Mouse (Mus musculus): ENCODE data around the gene Pdcd1. TPM values are rescaled to one million over a fixed set of nuclear protein-coding genes. Genes with fewer than 3 reads are reported as not detected.
"Not testable (repeated sequence)": the region's sequence is repeated elsewhere in the genome, so short reads cannot be mapped to it uniquely, and the experiment has no call there.

The Pdcd1 gene
- total RNA-seq, 1 experiment from 2014 or later, result not detected

GRCm38 (mm10) chr1:94028741-94029140, 23.6 kb downstream of the Pdcd1 start:
- DNase-seq, result no peak

- no peak for DNase-seq
Measured at GRCm38 (mm10) chr1:94027506-94028108, 24.7 kb downstream of the Pdcd1 start.

- DNase-seq, result no peak
Measured at GRCm38 (mm10) chr1:94020151-94020550, 32.2 kb downstream of the Pdcd1 start, which contains the start of gene Neu4. Gene Neu4 (plus strand): TSS chr1:94020451.

GRCm38 (mm10) chr1:94011643-94012042, 40.7 kb downstream of the Pdcd1 start:
- DNase-seq, result no peak

GRCm38 (mm10) chr1:94008826-94009225, 43.5 kb downstream of the Pdcd1 start:
- not testable (repeated sequence) for DNase-seq

GRCm38 (mm10) chr1:94005954-94006506, 46.3 kb downstream of the Pdcd1 start:
- not testable (repeated sequence) for DNase-seq

GRCm38 (mm10) chr1:94001023-94001422, 51.3 kb downstream of the Pdcd1 start:
- DNase-seq, result no peak

GRCm38 (mm10) chr1:93991491-93991890, 60.9 kb downstream of the Pdcd1 start:
- not testable (repeated sequence) for DNase-seq

GRCm38 (mm10) chr1:93991068-93991467, 61.3 kb downstream of the Pdcd1 start:
- DNase-seq, result not testable (repeated sequence)

- not testable (repeated sequence) for DNase-seq
Measured at GRCm38 (mm10) chr1:93990209-93990608, 62.1 kb downstream of the Pdcd1 start, which contains the start of gene Gal3st2c. Gene Gal3st2c (plus strand): TSS chr1:93990509.

GRCm38 (mm10) chr1:93988786-93989185, 63.6 kb downstream of the Pdcd1 start:
- no peak for DNase-seq

Other genes starting within 250 kb of the Pdcd1 start
- gene Ing5, start 248.6 kb downstream of the Pdcd1 start, total RNA-seq (2021), result 15.0 and 20.0 TPM in 2 replicates
- 50.2 and 61.4 TPM in 2 replicates for gene D2hgdh, start 227.6 kb downstream of the Pdcd1 start, total RNA-seq (2021)
- not detected in 2 replicates for gene Gal3st2, start 191.2 kb downstream of the Pdcd1 start, total RNA-seq (2021)
- 0.12 TPM in 1 of 2 replicates, not detected in the other for gene Gal3st2b, start 134.2 kb downstream of the Pdcd1 start, total RNA-seq (2021)
- gene Gal3st2c, start 62.0 kb downstream of the Pdcd1 start, total RNA-seq (2021), result 0.09 and 0.14 TPM in 2 replicates
- gene Neu4, start 32.1 kb downstream of the Pdcd1 start, total RNA-seq (2021), result not detected in 2 replicates